ENCODE assay signal across 8 mouse cellular contexts in genomic region chr8:84255858-84256257, GRCm38 (mm10). TPM values are rescaled to one million over a fixed set of nuclear protein-coding genes. Genes with fewer than 3 reads are reported as not detected.
DNase-seq lines count a peak whose midpoint lies in the region; ATAC-seq and TF ChIP-seq lines count a peak whose summit lies in the region.

No protein-coding gene starts in this region.

- H3K79me2 ChIP-seq in CH12.LX (replicated peaks; ENCODE audit: control insufficient read depth, extremely low read depth, insufficient read depth, poor library complexity, severe bottlenecking), result peaks cover 7% of the 10 kb centered on the region; the same call in 1 of the 2 replicates

- in situ Hi-C loops in CH12.LX (cut with MboI; ENCODE audit: low pct_ligation_motif_present, low pct_unique_long_range_greater_than_20kb, low sequenced_read_pairs), result no loop called here

- peak overlapping the region; percentile 94 for H3K27ac ChIP-seq in heart, embryonic 13.5 days (replicated peaks)
- H3K27ac ChIP-seq in CH12.LX (ENCODE audit: insufficient read depth, low read depth), result no peak overlapping the region
- H3K27ac ChIP-seq in forebrain, embryonic 16.5 days (ENCODE audit: low read length), result no peak overlapping the region

- intact Hi-C loops in heart, postnatal 10 days (cut with DNase I), result no loop called here

- H3K36me3 ChIP-seq in heart, embryonic 13.5 days, result peaks cover 79% of the 10 kb centered on the region
- H3K36me3 ChIP-seq in CH12.LX (replicated peaks in 1 of 2; ENCODE audit: control insufficient read depth in 1 of 2, insufficient read depth in 1 of 2, low read length in 1 of 2), result peaks cover 60 to 79% of the 10 kb centered on the region in 2 experiments
- H3K36me3 ChIP-seq in forebrain, embryonic 16.5 days (ENCODE audit: control insufficient read depth, insufficient read depth), result peaks cover 26% of the 10 kb centered on the region

- H3K9me3 ChIP-seq in heart, embryonic 13.5 days, result no peaks in the 10 kb centered on the region
- no peaks in the 10 kb centered on the region for H3K9me3 ChIP-seq in CH12.LX (replicated peaks; ENCODE audit: low read length)
- H3K9me3 ChIP-seq in forebrain, embryonic 16.5 days (ENCODE audit: control insufficient read depth, low read length), result no peaks in the 10 kb centered on the region

- no peak for ATAC-seq in heart, embryonic 13.5 days (ENCODE audit: extremely low read depth, insufficient number of reproducible peaks, low FRiP score, low TSS enrichment)
- no peak for ATAC-seq in forebrain, embryonic 16.5 days
- peak; percentile 54 for ATAC-seq in megakaryocyte progenitor cell, adult 5-6 weeks (replicated peaks; ENCODE audit: poor library complexity)

- TF ChIP-seq RAD21 in CH12.LX (IDR thresholded peaks at IDR 0.05; ENCODE audit: low read depth, low read length), result no peak

- H3K4me3 ChIP-seq in heart, embryonic 13.5 days, result peak overlapping the region; percentile 87
- H3K4me3 ChIP-seq in CH12.LX (replicated peaks in 1 of 3; ENCODE audit: low read depth in 2 of 3, low read length in 2 of 3, poor library complexity in 1 of 3), result peak overlapping the region; percentile 85 to 95 (median 91)
- peak overlapping the region; percentile 60; the same call in 1 of the 2 replicates for H3K4me3 ChIP-seq in forebrain, embryonic 16.5 days (replicated peaks; ENCODE audit: low read length)

- H3K4me1 ChIP-seq in heart, embryonic 13.5 days, result peaks cover 17% of the 10 kb centered on the region
- peaks cover 7 to 14% of the 10 kb centered on the region in 2 experiments for H3K4me1 ChIP-seq in CH12.LX (ENCODE audit: control insufficient read depth in 1 of 2, insufficient read depth in 2 of 2)
- H3K4me1 ChIP-seq in forebrain, embryonic 16.5 days (replicated peaks; ENCODE audit: control insufficient read depth, insufficient read depth, low read length), result peaks cover 17% of the 10 kb centered on the region

- no peak for DNase-seq in heart, postnatal 10 days
- peak; percentile 34 for DNase-seq in CH12.LX (ENCODE audit: extremely low read depth)
- DNase-seq in frontal cortex, postnatal 10 days (ENCODE audit: low spot score in 2 of 2), result no peak
- DNase-seq in spleen, postnatal 14 days (ENCODE audit: low spot score in 2 of 2), result no peak
- no peak for DNase-seq in embryo, embryonic 10.5 days (ENCODE audit: low spot score)

- TF ChIP-seq POLR2A in CH12.LX (IDR thresholded peaks at IDR 0.05; ENCODE audit: low read depth, low read length), result no peak

- TF ChIP-seq EP300 in CH12.LX (IDR thresholded peaks at IDR 0.05; ENCODE audit: low read length), result no peak

- 88% methylated on average over 3 of the region's 3 CpGs for WGBS in heart, embryonic 13.5 days
- 78% methylated on average over 3 of the region's 3 CpGs for WGBS in forebrain, embryonic 16.5 days

- peak in 1 of 2 experiments; percentile 29; a peak in 1 of 4 replicates for TF ChIP-seq CTCF in CH12.LX (conservative IDR thresholded peaks at IDR 0.05 in 1 of 2, IDR thresholded peaks at IDR 0.05 in 1 of 2; ENCODE audit: low read depth in 2 of 2, low read length in 2 of 2)

- peak overlapping the region; percentile 92 for H3K9ac ChIP-seq in heart, embryonic 13.5 days
- H3K9ac ChIP-seq in CH12.LX (ENCODE audit: insufficient read depth, low read depth), result no peak overlapping the region; the same call in 1 of the 2 replicates
- peak overlapping the region; percentile 73; the same call in 1 of the 2 replicates for H3K9ac ChIP-seq in forebrain, embryonic 16.5 days (replicated peaks; ENCODE audit: low read depth, low read length)

- H3K4me2 ChIP-seq in heart, embryonic 13.5 days, result peak overlapping the region; percentile 98
- H3K4me2 ChIP-seq in CH12.LX (ENCODE audit: insufficient read depth, low read depth, poor library complexity, severe bottlenecking), result peak overlapping the region; percentile 46; the same call in 1 of the 2 replicates
- H3K4me2 ChIP-seq in forebrain, embryonic 16.5 days (ENCODE audit: low read length), result peak overlapping the region; percentile 93

- dilution Hi-C loops in CH12.LX (cut with MboI; ENCODE audit: extremely low pct_ligation_motif_present, extremely low pct_unique_long_range_greater_than_20kb, low sequenced_read_pairs), result no loop called here

- H3K27me3 ChIP-seq in heart, embryonic 13.5 days (replicated peaks), result no peaks in the 10 kb centered on the region
- no peaks in the 10 kb centered on the region for H3K27me3 ChIP-seq in CH12.LX (replicated peaks)
- no peaks in the 10 kb centered on the region for H3K27me3 ChIP-seq in forebrain, embryonic 16.5 days (replicated peaks; ENCODE audit: control insufficient read depth, insufficient read depth, low read length)

TF ChIP-seq in CH12.LX, 34 proteins besides CTCF, POLR2A, EP300 and RAD21:
- no peak for TF ChIP-seq USF2 (conservative IDR thresholded peaks at IDR 0.05; ENCODE audit: low read depth, low read length)
- no peak for TF ChIP-seq ETS1 (conservative IDR thresholded peaks at IDR 0.05; ENCODE audit: low read depth, low read length)
- TF ChIP-seq ZMIZ1 (IDR thresholded peaks at IDR 0.05; ENCODE audit: low read depth, low read length), result no peak
- no peak for TF ChIP-seq HCFC1 (IDR thresholded peaks at IDR 0.05; ENCODE audit: low read depth, low read length)

RNA-seq across cellular contexts. Expression of gene Mri1, which starts 1.3 kb away (rescaled TPM):
- 45.4 and 50.3 TPM in 2 replicates for polyA plus RNA-seq in heart, embryonic 13.5 days (2015; fragmentation: Nextera tagmentation; extraction: Ambion mirVana)
- total RNA-seq in heart, postnatal 10 days (2021), result 10 to 100 TPM; 15.5 to 16.0 TPM
- total RNA-seq in CH12.LX (2012; rRNA removed) (51.6 and 58.6 TPM in 2 replicates), CH12.LX (2014; rRNA removed) (79.7 and 102 TPM in 2 replicates)
- polyA plus RNA-seq in CH12.LX (2012; ENCODE audit: insufficient read length, low read depth), result 62.1 and 70.8 TPM in 2 replicates
- 46.5 and 57.1 TPM in 2 replicates for polyA plus RNA-seq in forebrain, embryonic 16.5 days (2015; fragmentation: Nextera tagmentation; extraction: Ambion mirVana)
- 34.3 and 39.1 TPM in 2 replicates for total RNA-seq in megakaryocyte progenitor cell, adult 5-6 weeks (2015)
- 13.8 and 17.4 TPM in 2 replicates for total RNA-seq in megakaryocyte progenitor cell, adult 5-6 weeks (2017)

RNA-seq across cellular contexts. Expression of gene D8Ertd738e, which starts 6.3 kb away (rescaled TPM):
- 276 and 328 TPM in 2 replicates for polyA plus RNA-seq in heart, embryonic 13.5 days (2015; fragmentation: Nextera tagmentation; extraction: Ambion mirVana)
- 100 to 1,000 TPM; 222 to 230 TPM for total RNA-seq in heart, postnatal 10 days (2021)
- total RNA-seq in CH12.LX (2012; rRNA removed), result 225 and 266 TPM in 2 replicates
- 213 and 228 TPM in 2 replicates for total RNA-seq in CH12.LX (2014; rRNA removed)
- 217 and 262 TPM in 2 replicates for polyA plus RNA-seq in CH12.LX (2012; ENCODE audit: insufficient read length, low read depth)
- 214 and 231 TPM in 2 replicates for polyA plus RNA-seq in forebrain, embryonic 16.5 days (2015; fragmentation: Nextera tagmentation; extraction: Ambion mirVana)
- total RNA-seq in megakaryocyte progenitor cell, adult 5-6 weeks (2015), result 121 and 132 TPM in 2 replicates
- 63.4 and 107 TPM in 2 replicates for total RNA-seq in megakaryocyte progenitor cell, adult 5-6 weeks (2017)

RNA-seq across cellular contexts. Expression of gene Ccdc130, which starts 14.3 kb away (rescaled TPM):
- polyA plus RNA-seq in heart, embryonic 13.5 days (2015; fragmentation: Nextera tagmentation; extraction: Ambion mirVana), result 11.3 and 16.9 TPM in 2 replicates
- 10 to 100 TPM; 10.0 to 14.3 TPM for total RNA-seq in heart, postnatal 10 days (2021)
- total RNA-seq in CH12.LX (2012; rRNA removed), result 7.8 and 13.2 TPM in 2 replicates
- 5.7 and 6.0 TPM in 2 replicates for total RNA-seq in CH12.LX (2014; rRNA removed)
- 10.7 and 13.0 TPM in 2 replicates for polyA plus RNA-seq in CH12.LX (2012; ENCODE audit: insufficient read length, low read depth)
- 26.8 and 31.0 TPM in 2 replicates for polyA plus RNA-seq in forebrain, embryonic 16.5 days (2015; fragmentation: Nextera tagmentation; extraction: Ambion mirVana)
- total RNA-seq in megakaryocyte progenitor cell, adult 5-6 weeks (2015), result 18.6 and 19.4 TPM in 2 replicates
- total RNA-seq in megakaryocyte progenitor cell, adult 5-6 weeks (2017), result 6.8 and 17.0 TPM in 2 replicates

RNA-seq across cellular contexts. Expression of gene Zswim4, which starts 19.0 kb away (rescaled TPM):
- 9.1 and 9.3 TPM in 2 replicates for polyA plus RNA-seq in heart, embryonic 13.5 days (2015; fragmentation: Nextera tagmentation; extraction: Ambion mirVana)
- total RNA-seq in heart, postnatal 10 days (2021), result 10 to 100 TPM; 10.5 to 11.3 TPM
- 6.3 and 9.7 TPM in 2 replicates for total RNA-seq in CH12.LX (2012; rRNA removed)
- total RNA-seq in CH12.LX (2014; rRNA removed), result 4.7 and 4.9 TPM in 2 replicates
- polyA plus RNA-seq in CH12.LX (2012; ENCODE audit: insufficient read length, low read depth), result 6.5 and 9.1 TPM in 2 replicates
- 40.1 and 41.8 TPM in 2 replicates for polyA plus RNA-seq in forebrain, embryonic 16.5 days (2015; fragmentation: Nextera tagmentation; extraction: Ambion mirVana)
- total RNA-seq in megakaryocyte progenitor cell, adult 5-6 weeks (2015), result 3.2 and 3.4 TPM in 2 replicates
- 4.2 and 5.0 TPM in 2 replicates for total RNA-seq in megakaryocyte progenitor cell, adult 5-6 weeks (2017)

Comparison
In these comparisons a context has a peak if more than half of its experiments do, and no peak if none do; other contexts are left out.
1. H3K4me2 ChIP-seq: peak in every context shown above with its lines; median percentile 98 in heart, embryonic 13.5 days; 93 in forebrain, embryonic 16.5 days; 46 in CH12.LX.